Mouse (Mus musculus) ES-E14 (cell line): ENCODE measurements around the gene Creb1.

ENCODE experiments used
- MAFK ChIP-seq: IDR thresholded peaks from 2 replicates; pipeline ENCODE4 v1.6.1; 2014; ENCODE audit warnings: mild to moderate bottlenecking, low read depth, low read length, inconsistent platforms; ENCODE audit not compliant: insufficient read depth
- ZC3H11A ChIP-seq: IDR thresholded peaks from 2 replicates; pipeline ENCODE4 v1.6.1; 2012; ENCODE audit warnings: low read depth, mild to moderate bottlenecking, inconsistent platforms, low read length, borderline replicate concordance

DNA sequence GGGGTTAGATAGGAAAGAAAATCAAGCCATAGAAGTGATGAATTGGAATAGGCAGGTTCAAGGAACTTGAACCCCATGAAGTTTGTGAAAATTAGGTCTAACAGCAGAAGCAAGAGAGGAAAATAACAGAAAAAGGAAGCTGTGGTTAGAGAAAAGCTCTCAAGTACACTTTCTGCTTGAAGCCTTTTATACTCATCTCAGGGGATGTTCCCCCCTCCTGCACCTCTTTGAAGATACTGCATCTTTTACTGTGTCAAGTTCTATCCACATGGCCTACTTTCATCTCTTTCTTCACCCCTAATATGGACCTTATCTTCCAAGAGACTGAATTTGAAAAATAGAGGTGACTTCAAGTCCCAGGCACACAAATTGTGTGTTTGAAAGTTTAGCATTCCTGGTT is 4.8 kb upstream of the Creb1 start:
- TF ChIP-seq ZC3H11A (no peak), MAFK (no peak)
